Mouse (Mus musculus) ES-E14 (cell line): ENCODE measurements at regions not wholly inside any gene's neighbourhood (a gene's known extent, or its start where the extent isn't known, plus 50 kb on each side); places are given as distances from the start of the nearest gene placed in this dataset.

ENCODE experiments used
- MAFK ChIP-seq: IDR thresholded peaks from 2 replicates; pipeline ENCODE4 v1.6.1; 2014; ENCODE audit warnings: mild to moderate bottlenecking, low read depth, low read length, inconsistent platforms; ENCODE audit not compliant: insufficient read depth
- ZNF384 ChIP-seq: IDR thresholded peaks from 2 replicates; pipeline ENCODE4 v1.6.1; 2012; ENCODE audit warnings: low read depth, low read length, inconsistent platforms

GRCm38 (mm10) chr8:126692263-126692662 lies 98.5 kb upstream of the Irf2bp2 start:
- no peak for TF ChIP-seq ZNF384
- no peak for TF ChIP-seq MAFK
